Mouse (Mus musculus) thymus, postnatal 0 days (tissue): ENCODE measurements around the gene 2700049A03Rik. TPM values are rescaled to one million over a fixed set of nuclear protein-coding genes. Genes with fewer than 3 reads are reported as not detected.
"Not testable (repeated sequence)": the region's sequence is repeated elsewhere in the genome, so short reads cannot be mapped to it uniquely, and the experiment has no call there.

Experiments
- DNase-seq: peaks from one replicate; pipeline ENCODE4 v3.0.0-alpha.2; 2015; ENCODE audit warnings: low spot score
- polyA plus RNA-seq: library from polyadenylated mRNA; unstranded; fragments of >200 nt; fragmentation: Nextera tagmentation; extraction: Ambion mirVana; gene quantifications from 2 replicates; pipeline ENCODE4 v1.2.1, GENCODE M21; 2015

The 2700049A03Rik gene
- polyA plus RNA-seq = 13.6 and 17.1 TPM in 2 replicates

- DNase-seq = peak; percentile 88
Measured at GRCm38 (mm10) chr12:71136130-71136973, at the start of gene 2700049A03Rik, which contains the start of gene Timm9. Gene 2700049A03Rik, plus strand, starts transcription at chr12:71136848. Gene Timm9, minus strand, starts transcription at chr12:71136684.

GRCm38 (mm10) chr12:71104275-71104674, 32.4 kb upstream of the 2700049A03Rik start:
- not testable (repeated sequence) for DNase-seq

GRCm38 (mm10) chr12:71107216-71107771, 29.4 kb upstream of the 2700049A03Rik start:
- no peak for DNase-seq

GRCm38 (mm10) chr12:71111331-71111730, 25.3 kb upstream of the 2700049A03Rik start, which contains the start of gene Tomm20l:
Gene Tomm20l, plus strand, starts transcription at chr12:71111428.
- no peak for DNase-seq

- DNase-seq = no peak
Measured at GRCm38 (mm10) chr12:71113074-71113473, 23.6 kb upstream of the 2700049A03Rik start.

- peak; percentile 74 for DNase-seq
Measured at GRCm38 (mm10) chr12:71113675-71114288, 22.9 kb upstream of the 2700049A03Rik start.

- DNase-seq = no peak
Measured at GRCm38 (mm10) chr12:71116411-71116810, 20.2 kb upstream of the 2700049A03Rik start.

- DNase-seq = no peak
Measured at GRCm38 (mm10) chr12:71122731-71123130, 13.9 kb upstream of the 2700049A03Rik start.

GRCm38 (mm10) chr12:71123286-71123685, 13.4 kb upstream of the 2700049A03Rik start:
- DNase-seq = no peak

GRCm38 (mm10) chr12:71135581-71135980, 1.1 kb upstream of the 2700049A03Rik start:
- DNase-seq = no peak

- DNase-seq = peak; percentile 94
Measured at GRCm38 (mm10) chr12:71136974-71137491, 385 bp downstream of the 2700049A03Rik start.

- DNase-seq = no peak
Measured at GRCm38 (mm10) chr12:71137686-71138085, 1.0 kb downstream of the 2700049A03Rik start.

- DNase-seq = peak; percentile 14
Measured at GRCm38 (mm10) chr12:71139258-71139828, 2.7 kb downstream of the 2700049A03Rik start.

- DNase-seq = no peak
Measured at GRCm38 (mm10) chr12:71141189-71141588, 4.5 kb downstream of the 2700049A03Rik start.

- peak; percentile 47 for DNase-seq
Measured at GRCm38 (mm10) chr12:71147641-71148040, 11.0 kb downstream of the 2700049A03Rik start.

GRCm38 (mm10) chr12:71148801-71149200, 12.2 kb downstream of the 2700049A03Rik start:
- no peak for DNase-seq

GRCm38 (mm10) chr12:71149456-71149855, 12.8 kb downstream of the 2700049A03Rik start:
- no peak for DNase-seq

GRCm38 (mm10) chr12:71150167-71150566, 13.5 kb downstream of the 2700049A03Rik start:
- no peak for DNase-seq

GRCm38 (mm10) chr12:71154979-71155378, 18.3 kb downstream of the 2700049A03Rik start:
- no peak for DNase-seq

- DNase-seq = no peak
Measured at GRCm38 (mm10) chr12:71157974-71158373, 21.3 kb downstream of the 2700049A03Rik start.

GRCm38 (mm10) chr12:71164410-71164809, 27.8 kb downstream of the 2700049A03Rik start:
- DNase-seq = no peak
